Mouse (Mus musculus): ENCODE results near the gene Themis.

Gene Themis

DNA sequence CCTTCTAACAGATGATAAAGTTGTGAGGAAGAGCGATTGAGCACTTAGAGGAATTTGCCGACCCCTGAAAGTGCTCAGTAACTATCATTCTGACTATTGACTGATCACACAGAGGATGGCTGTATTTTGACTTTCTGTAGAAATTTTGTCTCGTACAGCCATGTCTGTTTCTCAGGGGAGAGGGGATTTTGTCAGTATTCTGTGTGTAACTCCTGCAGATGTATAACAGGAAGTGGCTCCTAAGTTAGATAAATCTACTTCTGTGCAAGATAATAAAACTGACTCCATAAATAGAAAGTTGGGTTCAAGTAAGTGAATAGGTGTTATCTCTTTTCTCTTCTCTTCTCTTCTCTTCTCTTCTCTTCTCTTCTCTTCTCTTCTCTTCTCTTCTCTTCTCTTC lies 137.0 kb downstream of the Themis start:
- DNase-seq (ENCODE audit: inconsistent ontology term) = no peak

- no peak for DNase-seq (ENCODE audit: inconsistent ontology term)
These were observed 143.9 kb downstream of the Themis start for GRCm38 (mm10) chr10:28811928-28812570.

DNA sequence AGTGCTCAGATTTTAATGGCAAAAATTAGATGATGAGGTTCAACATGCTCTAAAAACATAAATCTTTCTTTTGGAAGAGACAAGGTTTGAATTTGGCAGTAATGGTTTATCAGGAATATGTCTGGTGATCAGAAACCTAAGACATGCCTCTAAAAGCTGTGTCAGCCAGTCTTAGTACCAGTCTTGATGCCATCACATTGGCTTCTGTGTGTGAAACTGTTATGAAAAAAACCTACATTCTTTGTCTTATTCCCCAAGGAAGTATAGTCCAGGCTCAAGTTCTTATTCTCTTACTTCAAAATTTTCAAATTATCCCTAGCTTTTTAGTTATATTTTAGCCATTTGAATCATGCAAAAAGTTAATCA lies 144.4 kb downstream of the Themis start:
- DNase-seq (ENCODE audit: inconsistent ontology term) = no peak

- DNase-seq (ENCODE audit: inconsistent ontology term) = no peak
These were observed 148.0 kb downstream of the Themis start for GRCm38 (mm10) chr10:28816160-28816559.

GRCm38 (mm10) chr10:28822320-28822719 lies 154.2 kb downstream of the Themis start:
- DNase-seq (ENCODE audit: inconsistent ontology term) = no peak

DNA sequence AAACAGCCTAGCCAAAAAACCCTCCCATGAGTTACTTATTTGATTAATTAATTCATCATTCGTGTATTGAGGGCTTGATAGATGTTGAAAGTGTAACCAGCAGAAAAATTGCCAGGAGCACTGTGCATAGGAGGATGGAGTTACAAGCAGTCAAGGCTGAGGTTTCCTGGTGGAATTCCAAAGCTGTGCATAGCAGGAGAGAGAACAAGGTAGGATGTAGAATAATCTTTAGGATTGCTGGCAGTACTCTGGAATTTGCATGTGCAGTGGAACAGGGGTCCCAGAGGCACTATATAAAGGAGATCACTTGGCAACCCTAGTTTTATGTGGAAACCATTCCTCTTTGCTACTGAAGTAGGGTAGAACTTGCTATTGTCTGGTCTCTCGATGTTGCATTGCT lies 174.4 kb downstream of the Themis start:
- no peak for DNase-seq (ENCODE audit: inconsistent ontology term)

DNA sequence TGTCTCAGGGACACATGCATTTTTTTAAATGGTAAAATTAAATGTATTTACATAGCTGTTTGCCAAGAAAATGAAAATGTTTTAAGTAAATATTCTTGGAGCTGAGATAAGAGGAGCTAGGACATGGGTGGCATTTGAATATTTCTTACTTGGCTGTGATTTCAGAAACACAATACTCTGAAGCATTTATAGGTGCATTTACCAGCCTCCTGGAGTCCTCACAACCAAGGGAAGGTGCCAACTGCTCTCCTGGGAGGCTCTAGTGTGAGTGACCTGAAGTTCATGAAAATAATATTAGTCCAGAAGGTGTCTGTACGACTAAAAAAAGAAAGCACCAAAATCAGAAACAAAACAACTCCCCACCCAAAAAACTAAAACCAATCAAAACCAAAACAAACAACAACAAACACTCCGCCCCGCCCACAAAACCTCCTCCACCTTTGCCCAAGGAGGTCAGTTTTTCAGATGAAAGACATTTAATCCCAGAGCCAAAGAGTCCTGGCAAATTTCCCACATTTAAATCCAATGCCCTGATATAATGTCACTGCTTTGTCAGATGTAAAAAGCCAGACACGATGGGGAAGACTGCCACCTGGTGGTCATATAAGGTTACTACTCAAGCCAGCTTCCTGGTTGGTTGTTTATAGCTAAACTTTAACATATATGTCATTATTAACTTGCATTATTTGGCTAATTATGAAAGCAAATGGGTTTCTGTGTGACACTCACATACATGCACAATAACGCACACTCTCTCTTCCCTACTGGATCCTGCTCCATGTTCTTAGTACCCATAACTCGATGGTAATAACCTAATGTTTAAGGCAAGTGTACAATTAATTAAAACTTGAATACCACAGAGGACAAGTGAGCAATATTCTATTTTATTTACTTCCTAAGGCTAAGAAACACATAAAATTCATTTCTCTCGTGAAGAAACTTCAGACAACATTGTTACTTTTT lies 175.9 kb downstream of the Themis start:
- DNase-seq (ENCODE audit: inconsistent ontology term) = peak; percentile 36

GRCm38 (mm10) chr10:28856154-28856553 lies 188.0 kb downstream of the Themis start:
- no peak for DNase-seq (ENCODE audit: inconsistent ontology term)

GRCm38 (mm10) chr10:28870580-28871354 lies 202.6 kb downstream of the Themis start:
- DNase-seq (ENCODE audit: inconsistent ontology term) = no peak

- DNase-seq (ENCODE audit: inconsistent ontology term) = no peak
These were observed 206.4 kb downstream of the Themis start for GRCm38 (mm10) chr10:28874605-28875004.

GRCm38 (mm10) chr10:28887643-28888042 lies 219.5 kb downstream of the Themis start:
- no peak for DNase-seq (ENCODE audit: inconsistent ontology term)

- no peak for DNase-seq (ENCODE audit: inconsistent ontology term)
These were observed 222.7 kb downstream of the Themis start for GRCm38 (mm10) chr10:28890886-28891285.

GRCm38 (mm10) chr10:28898351-28898750 lies 230.2 kb downstream of the Themis start:
- DNase-seq (ENCODE audit: inconsistent ontology term) = no peak

All from Muller cell, postnatal 12 days (primary cell).